Mouse (Mus musculus) liver, embryonic 15.5 days (tissue): Measurements from ENCODE around the gene Acsbg1. TPM values are rescaled to one million over a fixed set of nuclear protein-coding genes. Genes with fewer than 3 reads are reported as not detected.

ENCODE experiments used
- ATAC-seq: fragments of 200-750 bp; cut with Nextera tagmentation; 2 replicates; pipeline ENCODE4 v1.8.0; 2017; ENCODE audit warnings: moderate number of reproducible peaks, mild to moderate bottlenecking, moderate library complexity; ENCODE audit not compliant: insufficient read depth
- H3K27ac ChIP-seq: fragments of 300-500 bp; sonication (generic); replicated peaks from 2 replicates; pipeline ENCODE4 v1.5.1; 2015; ENCODE audit warnings: mild to moderate bottlenecking, inconsistent platforms
- H3K27me3 ChIP-seq: fragments of 300-500 bp; sonication (generic); 2 replicates; pipeline ENCODE4 v1.6.1; 2015; ENCODE audit warnings: mild to moderate bottlenecking, inconsistent platforms
- H3K36me3 ChIP-seq: fragments of 300-500 bp; sonication (generic); replicated peaks from 2 replicates; pipeline ENCODE4 v1.6.1; 2015; ENCODE audit warnings: moderate library complexity, mild to moderate bottlenecking, inconsistent platforms
- H3K4me1 ChIP-seq: fragments of 300-500 bp; sonication (generic); replicated peaks from 2 replicates; pipeline ENCODE4 v1.6.1; 2015; ENCODE audit warnings: inconsistent platforms
- H3K4me2 ChIP-seq: fragments of 300-500 bp; sonication (generic); 2 replicates; pipeline ENCODE4 v1.6.1; 2015; ENCODE audit warnings: moderate library complexity, mild to moderate bottlenecking, inconsistent platforms
- H3K4me3 ChIP-seq: fragments of 300-500 bp; sonication (generic); replicated peaks from 2 replicates; pipeline ENCODE4 v1.5.1; 2015; ENCODE audit warnings: mild to moderate bottlenecking, inconsistent platforms
- H3K9ac ChIP-seq: fragments of 300-500 bp; sonication (generic); 2 replicates; pipeline ENCODE4 v1.6.1; 2015; ENCODE audit warnings: moderate library complexity, mild to moderate bottlenecking, inconsistent platforms
- H3K9me3 ChIP-seq: fragments of 300-500 bp; sonication (generic); replicated peaks from 2 replicates; pipeline ENCODE4 v1.6.1; 2016; ENCODE audit warnings: inconsistent platforms
- WGBS: fragments of 180-500 bp; shearing (Covaris S2); methylation state at CpG from one replicate; pipeline ENCODE4 v1.1.7; 2015; ENCODE audit warnings: mixed read lengths; ENCODE audit not compliant: insufficient replicate concordance; 5-methylcytosine and 5-hydroxymethylcytosine counted together
- microRNA-seq: library from miRNA; unstranded; fragments of <30 nt; microRNA quantifications from one replicate; pipeline ENCODE4, GENCODE M21; 2016
- polyA plus RNA-seq: library from polyadenylated mRNA; unstranded; fragments of >200 nt; fragmentation: Nextera tagmentation; extraction: Ambion mirVana; gene quantifications from 2 replicates; pipeline ENCODE4 v1.2.1, GENCODE M21; 2015

The Acsbg1 gene
- polyA plus RNA-seq, 1 experiment from 2014 or later = 0.09 TPM

DNA sequence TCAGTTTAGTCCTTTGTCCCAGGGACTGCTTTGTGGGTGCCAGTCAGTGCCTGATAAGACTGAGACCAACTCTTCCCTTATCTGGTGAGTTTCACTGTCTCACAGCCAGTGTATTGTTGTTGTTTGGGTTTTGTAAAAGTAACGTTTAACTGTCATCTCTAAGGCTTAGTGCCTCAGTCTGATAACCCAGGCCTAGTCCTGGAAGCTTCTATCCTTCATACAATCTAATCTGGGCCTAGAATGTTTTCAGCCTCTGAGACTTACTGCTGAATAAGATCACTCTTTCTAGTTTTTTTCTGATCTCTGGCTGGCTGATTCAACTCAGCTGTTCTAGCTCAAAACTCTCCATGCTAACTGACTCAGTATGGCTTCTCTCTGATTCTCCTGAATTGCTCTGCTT lies 78.0 kb downstream of the Acsbg1 start:
- Histone ChIP-seq H3K9ac (no peak overlapping the region), H3K9me3 (no peaks in the 10 kb centered on the region), H3K27me3 (no peaks in the 10 kb centered on the region), H3K4me2 (no peak overlapping the region), H3K4me3 (no peak overlapping the region), H3K27ac (peak overlapping the region; percentile 60), H3K36me3 (no peaks in the 10 kb centered on the region), H3K4me1 (peaks cover 34% of the 10 kb centered on the region)
- peak; percentile 19; the same call in 1 of the 2 replicates for ATAC-seq
- WGBS = 12% methylated on average over 1 of the region's 1 CpGs

- 57% methylated on average over 9 of the region's 9 CpGs for WGBS
- Histone ChIP-seq H3K9ac (no peak overlapping the region), H3K9me3 (no peaks in the 10 kb centered on the region), H3K4me3 (no peak overlapping the region), H3K4me2 (no peak overlapping the region), H3K36me3 (no peaks in the 10 kb centered on the region), H3K4me1 (peaks cover 9% of the 10 kb centered on the region; the same call in 1 of the 2 replicates), H3K27me3 (no peaks in the 10 kb centered on the region), H3K27ac (no peak overlapping the region)
- ATAC-seq = peak; percentile 31; the same call in 1 of the 2 replicates
Measured at GRCm38 (mm10) chr9:54571130-54571839, 90.4 kb downstream of the Acsbg1 start.

DNA sequence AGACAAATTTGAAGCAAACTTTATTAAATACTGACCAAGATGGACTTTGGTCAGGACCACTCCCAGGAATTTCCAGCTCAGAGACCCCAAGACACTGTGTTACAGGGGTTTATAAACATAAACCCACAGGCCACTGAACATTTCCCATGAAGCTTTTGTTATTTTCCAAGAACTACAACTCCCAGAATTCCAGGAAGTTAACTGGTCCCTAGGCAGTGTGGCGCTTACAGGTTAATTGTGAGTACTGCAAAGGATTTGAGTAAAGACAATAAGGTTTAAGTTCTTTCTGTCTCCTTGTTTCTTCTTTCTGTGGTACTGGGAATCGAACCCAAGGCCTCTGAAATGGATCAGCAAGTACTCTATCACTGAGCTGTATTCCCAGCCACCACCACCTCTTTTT lies 92.9 kb downstream of the Acsbg1 start:
- H3K4me2 ChIP-seq = no peak overlapping the region
- H3K9ac ChIP-seq = no peak overlapping the region
- no peak overlapping the region for H3K4me3 ChIP-seq
- H3K27ac ChIP-seq = no peak overlapping the region
- no peaks in the 10 kb centered on the region for H3K27me3 ChIP-seq
- ATAC-seq = no peak
- H3K36me3 ChIP-seq = no peaks in the 10 kb centered on the region
- no peaks in the 10 kb centered on the region for H3K9me3 ChIP-seq
- 29% methylated on average over 2 of the region's 2 CpGs for WGBS
- H3K4me1 ChIP-seq = peaks cover 9% of the 10 kb centered on the region; the same call in 1 of the 2 replicates

GRCm38 (mm10) chr9:54566958-54567357 lies 94.7 kb downstream of the Acsbg1 start:
- Histone ChIP-seq H3K4me3 (no peak overlapping the region), H3K27me3 (no peaks in the 10 kb centered on the region), H3K9ac (no peak overlapping the region), H3K36me3 (no peaks in the 10 kb centered on the region), H3K27ac (no peak overlapping the region), H3K4me1 (peaks cover 9% of the 10 kb centered on the region; the same call in 1 of the 2 replicates), H3K9me3 (no peaks in the 10 kb centered on the region), H3K4me2 (no peak overlapping the region)
- 40% methylated on average over 4 of the region's 4 CpGs for WGBS
- ATAC-seq = no peak

GRCm38 (mm10) chr9:54560831-54561601 lies 100.7 kb downstream of the Acsbg1 start:
- H3K4me3 ChIP-seq = no peak overlapping the region
- H3K9me3 ChIP-seq = no peaks in the 10 kb centered on the region
- no peak overlapping the region for H3K9ac ChIP-seq
- no peak overlapping the region for H3K4me2 ChIP-seq
- no peak overlapping the region for H3K27ac ChIP-seq
- H3K4me1 ChIP-seq = peaks cover 15% of the 10 kb centered on the region
- no peaks in the 10 kb centered on the region for H3K36me3 ChIP-seq
- no peak for ATAC-seq
- peaks cover 16% of the 10 kb centered on the region for H3K27me3 ChIP-seq
- WGBS = 74% methylated on average over 8 of the region's 8 CpGs

- Histone ChIP-seq H3K27me3 (peaks cover 16% of the 10 kb centered on the region), H3K9me3 (no peaks in the 10 kb centered on the region), H3K9ac (peak within 1 kb of the TSS; percentile 42; the same call in 1 of the 2 replicates), H3K4me3 (peak within 1 kb of the TSS; percentile 61), H3K4me2 (peak within 1 kb of the TSS; percentile 94), H3K27ac (no peak within 1 kb of the TSS), H3K36me3 (no peaks in the 10 kb centered on the region), H3K4me1 (peaks cover 17% of the 10 kb centered on the region)
- WGBS = 3% methylated on average over 54 of the region's 54 CpGs
- ATAC-seq = peak; percentile 97
Measured at GRCm38 (mm10) chr9:54559771-54560471, 101.7 kb downstream of the Acsbg1 start, which contains the start of gene Cib2. TSS of gene Cib2 (minus strand) at chr9:54560218.

GRCm38 (mm10) chr9:54558731-54559130 lies 102.9 kb downstream of the Acsbg1 start:
- Histone ChIP-seq H3K36me3 (no peaks in the 10 kb centered on the region), H3K27me3 (peaks cover 16% of the 10 kb centered on the region), H3K9me3 (no peaks in the 10 kb centered on the region), H3K4me2 (no peak overlapping the region), H3K27ac (no peak overlapping the region), H3K9ac (no peak overlapping the region), H3K4me1 (peaks cover 17% of the 10 kb centered on the region), H3K4me3 (no peak overlapping the region)
- no peak for ATAC-seq
- WGBS = 66% methylated on average over 8 of the region's 8 CpGs

- no peak overlapping the region for H3K27ac ChIP-seq
- H3K4me1 ChIP-seq = peaks cover 17% of the 10 kb centered on the region
- H3K36me3 ChIP-seq = no peaks in the 10 kb centered on the region
- H3K27me3 ChIP-seq = peaks cover 16% of the 10 kb centered on the region
- no peak overlapping the region for H3K9ac ChIP-seq
- H3K9me3 ChIP-seq = no peaks in the 10 kb centered on the region
- H3K4me3 ChIP-seq = no peak overlapping the region
- 55% methylated on average over 2 of the region's 2 CpGs for WGBS
- no peak for ATAC-seq
- no peak overlapping the region for H3K4me2 ChIP-seq
Measured at GRCm38 (mm10) chr9:54555044-54555443, 106.6 kb downstream of the Acsbg1 start.

Small RNA genes within 50 kb of the gene (microRNA-seq; reads per million reads assigned to microRNA genes)
- gene Mir5710 = not detected

Other genes starting within 250 kb of the Acsbg1 start
- 1.2 and 1.4 TPM in 2 replicates for gene Dmxl2, start 160.2 kb downstream of the Acsbg1 start, polyA plus RNA-seq
- gene Sh2d7, start 122.9 kb downstream of the Acsbg1 start, polyA plus RNA-seq = not detected in 2 replicates
- 1.5 and 1.6 TPM in 2 replicates for gene Cib2, start 101.7 kb downstream of the Acsbg1 start, polyA plus RNA-seq
- gene Idh3a, start 75.5 kb downstream of the Acsbg1 start, polyA plus RNA-seq = 63.9 and 71.4 TPM in 2 replicates
- gene Dnaja4, start 37.0 kb upstream of the Acsbg1 start, polyA plus RNA-seq = 21.5 and 23.0 TPM in 2 replicates
- gene Wdr61, start 72.6 kb upstream of the Acsbg1 start, polyA plus RNA-seq = 75.3 and 80.3 TPM in 2 replicates
- gene Crabp1, start 102.9 kb upstream of the Acsbg1 start, polyA plus RNA-seq = 0.84 and 1.1 TPM in 2 replicates
- 8.3 and 8.8 TPM in 2 replicates for gene Ireb2, start 201.9 kb upstream of the Acsbg1 start, polyA plus RNA-seq